Mouse (Mus musculus): ENCODE results near the gene Stradb. TPM values are rescaled to one million over a fixed set of nuclear protein-coding genes. Genes with fewer than 3 reads are reported as not detected.

The Stradb gene
- polyA plus RNA-seq, 1 experiment from 2014 or later: 25.5 TPM

GRCm38 (mm10) chr1:59021556-59021955 is 48.2 kb downstream of the Stradb start:
- Histone ChIP-seq H3K9ac (no peak overlapping the region), H3K36me3 (no peaks in the 10 kb centered on the region), H3K4me3 (no peak overlapping the region), H3K27ac (ENCODE audit: poor library complexity, severe bottlenecking) (no peak overlapping the region), H3K27me3 (replicated peaks) (0 out of 2 replicates have a peak, but pooled peaks cover 3% of the 10 kb centered on the region), H3K4me2 (no peak overlapping the region), H3K4me1 (replicated peaks) (no peaks in the 10 kb centered on the region), H3K9me3 (replicated peaks) (peaks cover 4% of the 10 kb centered on the region; the same call in 1 of the 2 replicates)
- WGBS: 75% methylated on average over 3 of the region's 3 CpGs
- ATAC-seq (ENCODE audit: insufficient number of reproducible peaks, low FRiP score): no peak

- 0 out of 2 replicates have a peak, but pooled peaks cover 3% of the 10 kb centered on the region for H3K9me3 ChIP-seq (replicated peaks)
- 73% methylated on average over 5 of the region's 5 CpGs for WGBS
- H3K36me3 ChIP-seq: no peaks in the 10 kb centered on the region
- H3K4me2 ChIP-seq: no peak overlapping the region
- H3K4me3 ChIP-seq: no peak overlapping the region
- H3K4me1 ChIP-seq (replicated peaks): no peaks in the 10 kb centered on the region
- H3K27me3 ChIP-seq (replicated peaks): no peaks in the 10 kb centered on the region
- H3K27ac ChIP-seq (ENCODE audit: poor library complexity, severe bottlenecking): no peak overlapping the region
- ATAC-seq (ENCODE audit: insufficient number of reproducible peaks, low FRiP score): no peak
- no peak overlapping the region for H3K9ac ChIP-seq
These were observed 64.4 kb downstream of the Stradb start for GRCm38 (mm10) chr1:59037723-59038122.

Other genes starting within 250 kb of the Stradb start
- gene Casp8, start 178.1 kb upstream of the Stradb start, polyA plus RNA-seq (2016; fragmentation: Nextera tagmentation; extraction: Ambion mirVana): 20.3 and 22.2 TPM in 2 replicates
- 44.7 and 47.8 TPM in 2 replicates for gene Trak2, start 92 bp upstream of the Stradb start, polyA plus RNA-seq (2016; fragmentation: Nextera tagmentation; extraction: Ambion mirVana)
- not detected in 2 replicates for gene C2cd6, start 121.4 kb downstream of the Stradb start, polyA plus RNA-seq (2016; fragmentation: Nextera tagmentation; extraction: Ambion mirVana)
- gene Tmem237, start 146.9 kb downstream of the Stradb start, polyA plus RNA-seq (2016; fragmentation: Nextera tagmentation; extraction: Ambion mirVana): 17.6 and 22.2 TPM in 2 replicates
- 0.29 and 0.35 TPM in 2 replicates for gene Mpp4, start 189.9 kb downstream of the Stradb start, polyA plus RNA-seq (2016; fragmentation: Nextera tagmentation; extraction: Ambion mirVana)